Mouse (Mus musculus) ZHBTc4 (cell line): ENCODE measurements at regions not wholly inside any gene's neighbourhood (a gene's known extent, or its start where the extent isn't known, plus 50 kb on each side); places are given as distances from the start of the nearest gene placed in this dataset.

Source experiments
- DNase-seq: peaks from one replicate; pipeline ENCODE4 v3.0.0-alpha.2; 2011; ENCODE audit warnings: low read depth, low spot score

- DNase-seq: no peak
Measured at GRCm38 (mm10) chr6:53765302-53765701, 55.3 kb downstream of the Tril start.

DNA sequence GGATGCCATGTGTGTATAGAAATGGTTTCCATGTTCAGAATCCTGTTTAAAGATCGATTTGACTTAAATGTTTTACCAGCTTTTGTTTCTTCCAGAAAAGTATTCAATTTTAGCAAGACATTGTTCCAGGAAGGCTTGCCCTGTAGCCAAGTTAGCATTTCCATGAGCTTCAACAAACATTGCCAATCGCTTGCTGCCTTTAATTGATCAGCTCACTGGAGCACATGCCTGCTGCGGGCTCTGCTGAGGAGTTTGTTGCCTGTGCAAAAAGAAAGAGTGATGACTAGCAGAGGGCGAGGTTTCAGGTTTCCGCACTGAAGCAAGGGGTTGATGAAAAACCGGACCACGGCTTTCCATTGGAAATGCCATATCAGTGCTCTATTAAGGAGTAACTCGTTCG, 58.0 kb downstream of the Tril start:
- no peak for DNase-seq

DNA sequence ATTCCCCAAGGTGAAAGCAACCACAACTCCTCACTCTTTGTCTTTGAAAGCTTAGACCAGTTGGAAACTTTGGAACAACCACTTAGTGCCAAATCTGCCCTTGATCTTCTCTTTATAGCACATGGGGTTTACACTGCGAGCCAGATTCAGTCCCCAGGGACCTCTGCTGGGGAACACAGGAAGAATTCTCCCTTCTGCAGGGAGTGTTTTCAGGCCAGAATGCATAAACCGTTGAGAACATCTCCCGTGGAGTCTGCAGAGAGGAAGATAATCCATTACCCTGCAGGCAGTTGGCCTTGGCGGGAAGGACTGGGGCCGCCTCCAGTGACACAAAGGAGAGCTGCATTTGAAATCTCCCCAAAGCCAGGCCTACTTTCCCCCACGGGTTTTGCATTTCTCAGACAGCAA, 60.0 kb downstream of the Tril start:
- peak; percentile 26 for DNase-seq

GRCm38 (mm10) chr6:53759686-53760306, 60.8 kb downstream of the Tril start:
- no peak for DNase-seq

- no peak for DNase-seq
Measured at GRCm38 (mm10) chr6:53754366-53754765, 66.3 kb downstream of the Tril start.

DNA sequence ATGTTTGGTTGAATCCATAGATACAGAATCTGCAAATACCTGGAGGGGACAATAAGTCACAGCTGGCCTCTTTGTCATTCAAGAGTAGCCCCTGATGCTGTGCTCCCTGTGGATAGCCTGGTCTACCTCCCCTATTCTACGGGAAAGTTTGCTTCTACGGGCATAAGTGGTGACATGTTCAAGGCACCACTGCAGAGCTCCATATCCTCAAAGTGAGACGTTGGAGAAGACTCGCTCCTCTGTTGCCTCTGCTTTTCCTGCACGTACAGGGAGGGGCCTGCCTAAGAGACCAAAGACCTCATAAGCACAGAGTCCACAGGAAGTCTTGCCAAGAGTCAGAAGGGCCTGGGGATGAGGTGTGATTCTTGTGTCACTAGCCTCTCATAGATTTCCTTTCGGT, 70.1 kb downstream of the Tril start:
- no peak for DNase-seq
